Mouse (Mus musculus) MEL (cell line): ENCODE results near the gene Gulp1. TPM values are rescaled to one million over a fixed set of nuclear protein-coding genes. Genes with fewer than 3 reads are reported as not detected.

Source experiments
- DNase-seq: peaks from one replicate; pipeline ENCODE4 v3.0.0; 2011; ENCODE audit warnings: low read depth, low spot score
- H3K27ac ChIP-seq: 2 replicates; pipeline ENCODE4 v1.5.1; 2012; ENCODE audit warnings: low read depth, mild to moderate bottlenecking, control low read depth, low read length, moderate library complexity; ENCODE audit not compliant: control insufficient read depth
- H3K27me3 ChIP-seq, 2 experiments: fragments of 150-350 bp in 1 of 2; sonication (generic) in 1 of 2; 2 replicates each; pipeline ENCODE4 v1.6.1; 2012; ENCODE audit warnings: low read length in 2 of 2, mild to moderate bottlenecking in 2 of 2, improper control_type of control experiment in 1 of 2, moderate library complexity in 1 of 2; ENCODE audit not compliant: insufficient read depth in 2 of 2, control insufficient read depth in 1 of 2
- H3K36me3 ChIP-seq, 2 experiments: 2 replicates each; pipeline ENCODE4 v1.6.1; 2012 to 2014; ENCODE audit warnings: low read length in 2 of 2, improper control_type of control experiment in 1 of 2, inconsistent platforms in 1 of 2, mild to moderate bottlenecking in 1 of 2; ENCODE audit not compliant: insufficient read depth in 2 of 2, control insufficient read depth in 1 of 2
- H3K4me1 ChIP-seq, 2 experiments: fragments of 150-350 bp in 1 of 2; sonication (generic) in 1 of 2; 2 replicates each; pipeline ENCODE4 v1.6.1; 2012; ENCODE audit warnings: low read length in 2 of 2, improper control_type of control experiment in 1 of 2, mild to moderate bottlenecking in 1 of 2; ENCODE audit not compliant: insufficient read depth in 2 of 2, control insufficient read depth in 1 of 2
- H3K4me3 ChIP-seq, 2 experiments: fragments of 150-350 bp in 1 of 2; sonication (generic) in 1 of 2; 2 replicates each; pipeline ENCODE4 v1.5.1; 2012; ENCODE audit warnings: low read depth in 2 of 2, low read length in 2 of 2, mild to moderate bottlenecking in 2 of 2, moderate library complexity in 2 of 2, control low read depth in 1 of 2, improper control_type of control experiment in 1 of 2; ENCODE audit not compliant: control insufficient read depth in 1 of 2, insufficient read depth in 1 of 2
- H3K79me2 ChIP-seq: 2 replicates; pipeline ENCODE4 v1.6.1; 2012; ENCODE audit warnings: mild to moderate bottlenecking, low read length, moderate library complexity; ENCODE audit not compliant: control insufficient read depth, poor library complexity, insufficient read depth
- H3K9ac ChIP-seq: 2 replicates; pipeline ENCODE4 v1.6.1; 2012; ENCODE audit warnings: low read depth, mild to moderate bottlenecking, control low read depth, low read length, moderate library complexity; ENCODE audit not compliant: control insufficient read depth, poor library complexity, severe bottlenecking
- H3K9me3 ChIP-seq: fragments of 150-350 bp; sonication (generic); replicated peaks from 2 replicates; pipeline ENCODE4 v1.6.1; 2012; ENCODE audit warnings: mild to moderate bottlenecking, low read length, improper control_type of control experiment, moderate library complexity; ENCODE audit not compliant: insufficient read depth
- BHLHE40 ChIP-seq: IDR thresholded peaks from 2 replicates; pipeline ENCODE4 v1.6.1; 2012; ENCODE audit warnings: low read depth, mild to moderate bottlenecking, inconsistent platforms, low read length, improper control_type of control experiment, borderline replicate concordance
- CTCF ChIP-seq, 3 experiments: IDR thresholded peaks in 2 of 3; conservative IDR thresholded peaks in 1 of 3; 2 replicates each; pipeline ENCODE4 v1.5.1; 2011 to 2012; ENCODE audit warnings: low read length in 3 of 3, low read depth in 2 of 3, mild to moderate bottlenecking in 2 of 3, improper control_type of control experiment in 1 of 3, inconsistent platforms in 1 of 3, mixed read lengths in 1 of 3, moderate library complexity in 1 of 3; ENCODE audit not compliant: control insufficient read depth in 1 of 3, insufficient read depth in 1 of 3, poor library complexity in 1 of 3, severe bottlenecking in 1 of 3
- E2F4 ChIP-seq: IDR thresholded peaks from 2 replicates; pipeline ENCODE4 v1.6.1; 2011; ENCODE audit warnings: low read depth, low read length, improper control_type of control experiment, borderline replicate concordance
- EP300 ChIP-seq, 2 experiments: IDR thresholded peaks; 2 replicates each; pipeline ENCODE4 v1.6.1; 2011; ENCODE audit warnings: improper control_type of control experiment in 2 of 2, low read length in 2 of 2, low read depth in 1 of 2, mild to moderate bottlenecking in 1 of 2
- JUND ChIP-seq: IDR thresholded peaks from 2 replicates; pipeline ENCODE4 v1.6.1; 2011; ENCODE audit warnings: low read depth, mild to moderate bottlenecking, improper control_type of control experiment, low read length
- KAT2A ChIP-seq: conservative IDR thresholded peaks from 2 replicates; pipeline ENCODE4 v1.6.1; 2012; ENCODE audit warnings: low read depth, low read length, improper control_type of control experiment, inconsistent platforms
- MAFK ChIP-seq: IDR thresholded peaks from 2 replicates; pipeline ENCODE4 v1.6.1; 2011; ENCODE audit warnings: low read depth, mild to moderate bottlenecking, low read length, improper control_type of control experiment, borderline replicate concordance
- MAX ChIP-seq: IDR thresholded peaks from 2 replicates; pipeline ENCODE4 v1.6.1; 2011; ENCODE audit warnings: low read length, improper control_type of control experiment
- MEF2A ChIP-seq: IDR thresholded peaks from 2 replicates; pipeline ENCODE4 v1.6.1; 2014; ENCODE audit warnings: low read depth, mild to moderate bottlenecking, inconsistent platforms, low read length, improper control_type of control experiment; ENCODE audit not compliant: poor library complexity, insufficient replicate concordance, severe bottlenecking; ENCODE audit errors: extremely low read depth
- MXI1 ChIP-seq: IDR thresholded peaks from 2 replicates; pipeline ENCODE4 v1.6.1; 2011; ENCODE audit warnings: mild to moderate bottlenecking, low read depth, low read length, improper control_type of control experiment
- MYB ChIP-seq: IDR thresholded peaks from 2 replicates; pipeline ENCODE4 v1.6.1; 2011; ENCODE audit warnings: mild to moderate bottlenecking, low read depth, low read length, improper control_type of control experiment
- MYC ChIP-seq: IDR thresholded peaks from 2 replicates; pipeline ENCODE4 v1.6.1; 2011; ENCODE audit warnings: low read depth, mild to moderate bottlenecking, low read length, improper control_type of control experiment, moderate library complexity
- NELFE ChIP-seq: IDR thresholded peaks from 2 replicates; pipeline ENCODE4 v1.6.1; 2011; ENCODE audit warnings: low read depth, low read length, improper control_type of control experiment
- NRF1 ChIP-seq: IDR thresholded peaks from 2 replicates; pipeline ENCODE4 v1.6.1; 2014; ENCODE audit warnings: low read depth, mild to moderate bottlenecking, inconsistent platforms, low read length, improper control_type of control experiment, moderate library complexity; ENCODE audit not compliant: poor library complexity, insufficient read depth, severe bottlenecking
- POLR2A ChIP-seq, 2 experiments: IDR thresholded peaks; 2 replicates each; pipeline ENCODE4 v1.6.1; 2011 to 2012; ENCODE audit warnings: low read length in 2 of 2, mild to moderate bottlenecking in 2 of 2, control low read depth in 1 of 2, improper control_type of control experiment in 1 of 2, low read depth in 1 of 2, moderate library complexity in 1 of 2; ENCODE audit not compliant: control insufficient read depth in 1 of 2, insufficient read depth in 1 of 2, poor library complexity in 1 of 2
- POLR2AphosphoS2 ChIP-seq: IDR thresholded peaks from 2 replicates; pipeline ENCODE4 v1.6.1; 2011; ENCODE audit warnings: low read length, improper control_type of control experiment
- POLR2AphosphoS5 ChIP-seq: IDR thresholded peaks from 2 replicates; pipeline ENCODE4 v1.6.1; 2012; ENCODE audit warnings: low read depth, borderline replicate concordance, mild to moderate bottlenecking, inconsistent platforms, low read length, moderate library complexity, mixed read lengths
- RAD21 ChIP-seq: IDR thresholded peaks from 2 replicates; pipeline ENCODE4 v1.6.1; 2011; ENCODE audit warnings: mild to moderate bottlenecking, low read depth, low read length, improper control_type of control experiment
- RCOR1 ChIP-seq: IDR thresholded peaks from 2 replicates; pipeline ENCODE4 v1.6.1; 2012; ENCODE audit warnings: low read depth, mild to moderate bottlenecking, inconsistent platforms, low read length, improper control_type of control experiment
- SIN3A ChIP-seq: IDR thresholded peaks from 2 replicates; pipeline ENCODE4 v1.6.1; 2012; ENCODE audit warnings: low read length, improper control_type of control experiment, inconsistent platforms
- SMC3 ChIP-seq: IDR thresholded peaks from 2 replicates; pipeline ENCODE4 v1.6.1; 2011; ENCODE audit warnings: low read depth, low read length, improper control_type of control experiment
- TAL1 ChIP-seq: IDR thresholded peaks from 2 replicates; pipeline ENCODE4 v1.6.1; 2012; ENCODE audit warnings: mild to moderate bottlenecking, inconsistent platforms, low read length, moderate library complexity, mixed read lengths
- UBTF ChIP-seq: IDR thresholded peaks from 2 replicates; pipeline ENCODE4 v1.6.1; 2012; ENCODE audit warnings: low read depth, mild to moderate bottlenecking, inconsistent platforms, low read length, improper control_type of control experiment, moderate library complexity, borderline replicate concordance; ENCODE audit not compliant: insufficient read depth
- USF2 ChIP-seq, 2 experiments: IDR thresholded peaks; 2 replicates each; pipeline ENCODE4 v1.6.1; 2011 to 2012; ENCODE audit warnings: improper control_type of control experiment in 2 of 2, low read length in 2 of 2, borderline replicate concordance in 1 of 2, inconsistent platforms in 1 of 2, low read depth in 1 of 2, mild to moderate bottlenecking in 1 of 2; ENCODE audit not compliant: insufficient read depth in 1 of 2
- ZC3H11A ChIP-seq: IDR thresholded peaks from 2 replicates; pipeline ENCODE4 v1.6.1; 2012; ENCODE audit warnings: low read depth, mild to moderate bottlenecking, inconsistent platforms, low read length, improper control_type of control experiment
- ZKSCAN1 ChIP-seq: IDR thresholded peaks from 2 replicates; pipeline ENCODE4 v1.6.1; 2012; ENCODE audit warnings: low read depth, mild to moderate bottlenecking, inconsistent platforms, low read length, improper control_type of control experiment, moderate library complexity
- ZMIZ1 ChIP-seq: IDR thresholded peaks from 2 replicates; pipeline ENCODE4 v1.6.1; 2012; ENCODE audit warnings: low read depth, mild to moderate bottlenecking, inconsistent platforms, low read length, improper control_type of control experiment, moderate library complexity
- ZNF384 ChIP-seq: IDR thresholded peaks from 2 replicates; pipeline ENCODE4 v1.6.1; 2012; ENCODE audit warnings: low read depth, mild to moderate bottlenecking, inconsistent platforms, low read length, improper control_type of control experiment
- polyA plus RNA-seq, 2 experiments: library from polyadenylated mRNA; stranded (reverse) in 1 of 2; unstranded in 1 of 2; fragments of >175 nt in 1 of 2; fragments of >200 nt in 1 of 2; gene quantifications; 2 replicates each; pipeline versions ENCODE4 v1.2.1 to v1.2.4; 2012; ENCODE audit warnings: low replicate concordance in 2 of 2, low read depth in 1 of 2; ENCODE audit not compliant: insufficient read length in 2 of 2, insufficient read depth in 1 of 2, missing spikeins in 1 of 2
- total RNA-seq: library from RNA; depleted of rRNA; stranded (reverse); fragments of 300-350 nt; gene quantifications from 2 replicates; pipeline ENCODE4 v1.2.3, GENCODE M21; 2012

Gulp1 gene
- total and polyA plus RNA-seq, 3 experiments, result not detected

DNA sequence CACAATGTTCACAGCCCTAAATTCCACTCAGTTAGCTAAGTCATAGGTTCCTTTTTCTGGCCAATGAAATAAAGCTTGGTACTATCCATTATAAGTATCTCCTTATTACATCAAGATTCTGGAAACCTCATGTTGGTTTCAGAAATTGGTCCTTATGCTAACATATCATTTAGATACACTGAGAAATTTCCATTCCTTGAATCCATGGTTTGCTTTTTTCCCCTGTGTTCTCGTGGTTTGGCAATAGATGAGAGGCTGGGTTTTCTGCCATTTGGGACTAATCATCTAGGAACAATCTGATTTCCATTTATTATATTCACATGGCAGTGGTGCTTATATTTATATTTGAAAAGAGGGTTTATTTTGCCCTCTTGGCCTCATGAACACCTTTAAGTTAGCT is 226.9 kb downstream of the Gulp1 start:
- Histone ChIP-seq H3K79me2 (no peaks in the 10 kb centered on the region), H3K36me3 (no peaks in the 10 kb centered on the region), H3K4me1 (no peaks in the 10 kb centered on the region), H3K27ac (no peak overlapping the region), H3K9ac (no peak overlapping the region), H3K9me3 (no peaks in the 10 kb centered on the region), H3K4me3 (no peak overlapping the region), H3K27me3 (no peaks in the 10 kb centered on the region)
- TF ChIP-seq POLR2AphosphoS2, result no peak
- no peak for TF ChIP-seq POLR2AphosphoS5
- no peak for TF ChIP-seq MXI1
- TF ChIP-seq ZMIZ1, result no peak
- TF ChIP-seq EP300 (IDR thresholded peaks at IDR 0.05; ENCODE audit: low read depth in 1 of 2, low read length in 2 of 2), result no peak
- no peak for TF ChIP-seq CTCF (IDR thresholded peaks at IDR 0.05 in 2 of 3, conservative IDR thresholded peaks at IDR 0.05 in 1 of 3; ENCODE audit: control insufficient read depth in 1 of 3, insufficient read depth in 1 of 3, low read depth in 2 of 3, low read length in 3 of 3, poor library complexity in 1 of 3, severe bottlenecking in 1 of 3)
- TF ChIP-seq POLR2A (IDR thresholded peaks at IDR 0.05; ENCODE audit: control insufficient read depth in 1 of 2, insufficient read depth in 1 of 2, low read depth in 1 of 2, low read length in 2 of 2, poor library complexity in 1 of 2), result no peak
- TF ChIP-seq MEF2A, result no peak
- no peak for TF ChIP-seq TAL1
- TF ChIP-seq SMC3, result no peak
- TF ChIP-seq USF2 (IDR thresholded peaks at IDR 0.05; ENCODE audit: borderline replicate concordance in 1 of 2, insufficient read depth in 1 of 2, low read depth in 1 of 2, low read length in 2 of 2), result no peak
- TF ChIP-seq RCOR1, result no peak
- TF ChIP-seq NELFE, result no peak
- TF ChIP-seq MAX, result no peak
- no peak for TF ChIP-seq ZKSCAN1
- TF ChIP-seq BHLHE40, result no peak
- no peak for TF ChIP-seq NRF1
- TF ChIP-seq MYC, result no peak
- TF ChIP-seq MYB, result no peak
- TF ChIP-seq KAT2A, result no peak
- DNase-seq, result no peak

DNA sequence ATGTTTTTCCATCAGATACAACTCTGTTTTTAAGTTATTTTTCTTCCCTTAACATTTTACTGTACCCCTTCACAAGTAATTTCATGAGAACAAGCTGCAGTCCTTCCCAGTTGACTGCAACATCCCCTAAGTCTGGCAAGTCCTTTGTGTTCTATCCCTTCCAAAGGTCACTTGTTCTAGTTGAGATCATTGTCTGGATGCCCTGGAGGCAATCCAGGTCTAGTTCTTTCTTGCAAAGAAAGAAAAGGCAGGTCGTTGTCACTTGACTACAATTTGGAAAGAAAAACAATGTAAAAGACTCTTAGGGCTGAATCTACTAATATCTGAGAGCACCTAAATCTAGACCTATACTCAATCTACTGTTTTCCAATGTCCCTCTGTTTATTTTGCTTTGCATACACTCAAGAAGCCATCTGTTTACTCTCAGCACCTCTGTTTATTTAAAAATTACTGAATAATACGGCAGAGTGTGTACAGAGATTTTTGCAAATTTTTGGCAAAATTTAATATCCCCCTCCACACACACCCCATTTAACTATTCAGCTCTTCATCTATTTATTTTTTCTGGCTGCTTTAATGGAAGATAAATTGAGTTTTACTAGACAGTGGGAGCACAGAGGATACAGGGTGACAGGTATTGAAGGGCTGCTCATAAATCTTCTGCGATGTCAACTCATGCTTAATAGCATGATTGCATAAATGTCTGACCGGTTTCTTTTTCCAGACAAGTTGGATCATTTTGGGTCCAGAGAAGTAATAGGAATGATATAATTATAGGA is 252.5 kb downstream of the Gulp1 start:
- H3K4me3 ChIP-seq, result no peak overlapping the region
- H3K79me2 ChIP-seq, result no peaks in the 10 kb centered on the region
- no peaks in the 10 kb centered on the region for H3K27me3 ChIP-seq
- no peaks in the 10 kb centered on the region for H3K4me1 ChIP-seq
- TF ChIP-seq MXI1 (no peak), CTCF (IDR thresholded peaks at IDR 0.05 in 2 of 3, conservative IDR thresholded peaks at IDR 0.05 in 1 of 3; ENCODE audit: control insufficient read depth in 1 of 3, insufficient read depth in 1 of 3, low read depth in 2 of 3, low read length in 3 of 3, poor library complexity in 1 of 3, severe bottlenecking in 1 of 3) (no peak), POLR2AphosphoS5 (no peak), JUND (no peak), RAD21 (no peak), ZC3H11A (no peak), TAL1 (no peak), EP300 (IDR thresholded peaks at IDR 0.05; ENCODE audit: low read depth in 1 of 2, low read length in 2 of 2) (no peak), E2F4 (no peak), SIN3A (no peak), ZNF384 (no peak), MAFK (no peak), UBTF (no peak)
- TF ChIP-seq, all 39 proteins: peak for 0
- Histone ChIP-seq H3K36me3 (no peaks in the 10 kb centered on the region), H3K9me3 (no peaks in the 10 kb centered on the region), H3K27ac (no peak overlapping the region), H3K9ac (no peak overlapping the region)
- no peak for DNase-seq
